Mouse (Mus musculus): ENCODE data around the gene Hist1h4b.
"Not testable (repeated sequence)": the region's sequence is repeated elsewhere in the genome, so short reads cannot be mapped to it uniquely, and the experiment has no call there.

The Hist1h4b gene

DNA sequence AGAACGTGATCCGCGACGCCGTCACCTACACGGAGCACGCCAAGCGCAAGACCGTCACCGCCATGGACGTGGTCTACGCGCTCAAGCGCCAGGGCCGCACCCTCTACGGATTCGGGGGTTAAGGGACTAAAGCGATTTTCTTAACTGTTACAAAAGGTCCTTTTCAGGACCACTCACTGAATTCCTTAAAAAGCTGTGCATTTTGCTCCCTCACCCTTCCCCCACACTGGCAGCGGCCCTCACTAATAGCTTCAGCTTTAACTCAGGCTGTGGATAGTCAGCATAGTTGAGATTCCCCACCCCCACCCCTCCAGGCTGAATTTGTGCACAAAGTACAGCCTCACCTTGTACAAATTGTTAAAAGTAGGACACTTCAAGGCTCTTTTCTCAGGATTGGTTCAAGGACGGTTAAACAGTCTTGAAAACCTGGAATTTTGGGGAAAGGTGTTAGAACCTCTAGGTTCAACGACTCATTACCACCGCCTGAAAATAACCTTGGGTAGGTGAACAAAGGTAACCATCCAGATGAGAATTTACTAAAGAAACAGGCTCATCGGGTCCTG is 479 bp downstream of the Hist1h4b start:
- DNase-seq (ENCODE audit: low read depth), result peak; percentile 91

DNA sequence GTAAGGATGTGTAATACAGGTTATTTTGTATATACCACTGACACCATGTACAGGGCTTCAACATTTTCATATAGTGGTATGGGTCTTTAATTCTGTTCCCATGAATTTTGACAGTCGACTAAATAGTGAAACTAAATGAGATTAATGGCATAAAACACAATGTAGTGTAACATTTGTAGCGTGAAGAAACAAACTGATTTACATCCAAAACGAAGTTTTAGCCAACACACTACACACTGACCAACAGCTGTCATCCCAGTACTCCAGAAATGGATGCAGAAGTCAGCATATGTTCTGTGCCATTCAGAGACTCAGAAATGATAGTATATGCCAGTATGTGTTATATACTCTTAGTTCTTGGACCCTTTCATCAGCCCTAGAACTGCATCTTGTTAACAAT is 1.1 kb downstream of the Hist1h4b start:
- peak; percentile 55 for DNase-seq (ENCODE audit: low read depth)

DNA sequence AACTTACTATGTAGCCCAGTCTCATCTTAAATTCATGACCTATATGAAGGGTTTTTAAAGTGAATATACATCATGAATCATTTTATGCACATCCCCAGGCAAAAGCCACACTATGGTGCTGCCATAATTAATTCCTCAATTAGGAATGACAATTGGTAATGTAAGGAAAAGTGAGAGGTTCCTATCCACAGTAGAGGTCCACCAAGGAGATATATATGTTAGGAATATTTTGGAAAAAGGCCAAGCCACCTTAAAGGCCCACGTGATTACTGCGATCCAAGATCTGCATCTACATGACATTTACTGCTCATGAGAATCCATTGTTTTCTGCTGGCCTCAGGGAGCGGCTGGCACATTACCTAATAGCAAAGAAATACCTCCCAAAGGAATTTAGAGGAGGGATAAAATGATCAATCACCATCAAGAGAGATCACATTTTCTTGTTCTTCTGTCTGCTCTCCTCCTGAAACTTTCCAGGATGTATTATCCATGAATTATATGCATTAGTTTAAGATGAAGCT is 2.5 kb downstream of the Hist1h4b start:
- peak; percentile 19 for DNase-seq (ENCODE audit: low read depth)

DNA sequence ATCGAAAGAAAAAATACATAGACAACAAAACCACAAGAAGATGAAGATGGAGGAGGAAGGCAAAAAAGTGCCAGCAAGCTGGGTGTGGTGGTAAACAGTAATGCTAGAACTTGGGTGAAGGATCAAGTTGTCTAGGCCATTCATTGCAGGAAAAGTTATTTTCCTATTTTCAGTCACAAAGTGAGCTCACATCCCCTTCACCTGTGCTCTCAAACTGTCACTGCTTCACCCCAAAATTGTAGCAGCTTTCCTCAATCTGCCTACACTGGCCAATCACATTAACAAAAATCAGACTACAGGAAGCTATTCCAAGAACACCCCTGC is 3.1 kb downstream of the Hist1h4b start:
- no peak for DNase-seq (ENCODE audit: low read depth)

DNA sequence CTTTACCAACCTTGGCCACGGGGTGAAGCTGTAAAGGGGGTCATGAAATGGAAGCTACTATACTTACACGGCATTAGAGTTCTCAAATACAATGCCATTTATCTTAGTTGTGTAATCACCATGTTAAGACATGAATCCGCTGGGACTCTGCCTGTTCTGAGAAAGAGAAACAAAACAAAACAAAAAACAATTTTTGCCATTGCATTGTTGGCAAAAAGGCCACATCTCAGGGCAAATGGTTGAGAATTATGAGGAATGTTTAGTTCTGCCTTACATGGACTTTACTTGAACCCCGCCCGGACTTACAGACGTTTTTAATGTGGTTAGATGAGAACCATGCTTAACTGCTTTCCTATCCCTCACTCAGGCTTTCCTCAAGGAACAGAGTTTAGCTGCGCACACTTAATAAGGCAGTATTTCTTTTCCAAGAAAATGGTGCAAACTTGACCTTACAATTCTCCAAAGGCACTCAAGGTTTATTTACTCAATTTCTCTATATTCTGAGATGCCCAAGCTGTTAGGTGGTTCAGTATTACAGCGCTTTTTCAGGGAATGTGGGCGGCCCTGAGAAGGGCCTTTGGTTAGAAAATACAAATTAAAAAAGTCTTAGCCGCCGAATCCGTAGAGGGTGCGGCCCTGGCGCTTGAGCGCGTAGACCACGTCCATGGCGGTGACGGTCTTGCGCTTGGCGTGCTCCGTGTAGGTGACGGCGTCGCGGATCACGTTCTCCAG is 3.6 kb downstream of the Hist1h4b start:
- DNase-seq (ENCODE audit: low read depth), result peak; percentile 94

DNA sequence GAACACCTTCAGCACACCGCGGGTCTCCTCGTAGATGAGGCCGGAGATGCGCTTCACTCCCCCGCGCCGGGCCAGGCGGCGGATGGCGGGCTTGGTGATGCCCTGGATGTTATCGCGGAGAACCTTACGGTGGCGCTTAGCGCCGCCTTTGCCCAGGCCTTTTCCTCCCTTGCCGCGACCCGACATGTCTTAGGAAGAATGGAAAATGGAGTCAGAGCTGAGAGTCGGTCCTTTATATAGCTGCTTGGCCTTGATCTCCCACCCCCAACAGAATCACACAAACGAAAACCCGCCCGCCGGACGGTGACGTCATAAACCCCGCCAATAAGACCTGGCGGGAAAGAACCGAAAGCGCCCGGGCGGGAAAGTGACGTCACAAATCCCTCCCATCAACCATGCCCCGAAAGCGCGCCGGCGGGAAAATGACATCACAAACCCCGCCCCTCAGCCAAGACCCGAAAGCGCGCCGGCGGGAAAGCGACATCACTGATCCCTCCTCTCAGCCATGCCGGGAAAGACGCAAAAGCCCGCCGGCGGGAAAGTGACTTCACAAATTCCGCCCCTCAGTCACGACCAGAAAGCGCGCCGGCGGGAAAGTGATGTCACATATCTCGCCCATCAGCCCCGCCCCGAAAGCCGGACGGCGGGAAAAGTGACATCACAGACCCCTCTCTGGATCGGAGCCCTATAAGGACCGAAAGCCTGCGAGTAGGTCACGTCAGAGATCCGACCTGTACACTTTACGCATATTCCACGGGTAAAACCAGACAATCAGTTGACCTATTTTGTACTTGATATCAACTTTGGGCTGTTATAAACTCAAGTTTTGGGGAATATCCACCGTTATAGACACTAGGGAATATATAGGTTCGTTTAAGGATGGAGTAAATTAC is 4.4 kb downstream of the Hist1h4b start, which contains the start of gene Hist1h4a:
TSS of gene Hist1h4a (minus strand) at position 259 of the 893 bp plus-strand sequence.
- peak; percentile 100 for DNase-seq (ENCODE audit: low read depth)

DNA sequence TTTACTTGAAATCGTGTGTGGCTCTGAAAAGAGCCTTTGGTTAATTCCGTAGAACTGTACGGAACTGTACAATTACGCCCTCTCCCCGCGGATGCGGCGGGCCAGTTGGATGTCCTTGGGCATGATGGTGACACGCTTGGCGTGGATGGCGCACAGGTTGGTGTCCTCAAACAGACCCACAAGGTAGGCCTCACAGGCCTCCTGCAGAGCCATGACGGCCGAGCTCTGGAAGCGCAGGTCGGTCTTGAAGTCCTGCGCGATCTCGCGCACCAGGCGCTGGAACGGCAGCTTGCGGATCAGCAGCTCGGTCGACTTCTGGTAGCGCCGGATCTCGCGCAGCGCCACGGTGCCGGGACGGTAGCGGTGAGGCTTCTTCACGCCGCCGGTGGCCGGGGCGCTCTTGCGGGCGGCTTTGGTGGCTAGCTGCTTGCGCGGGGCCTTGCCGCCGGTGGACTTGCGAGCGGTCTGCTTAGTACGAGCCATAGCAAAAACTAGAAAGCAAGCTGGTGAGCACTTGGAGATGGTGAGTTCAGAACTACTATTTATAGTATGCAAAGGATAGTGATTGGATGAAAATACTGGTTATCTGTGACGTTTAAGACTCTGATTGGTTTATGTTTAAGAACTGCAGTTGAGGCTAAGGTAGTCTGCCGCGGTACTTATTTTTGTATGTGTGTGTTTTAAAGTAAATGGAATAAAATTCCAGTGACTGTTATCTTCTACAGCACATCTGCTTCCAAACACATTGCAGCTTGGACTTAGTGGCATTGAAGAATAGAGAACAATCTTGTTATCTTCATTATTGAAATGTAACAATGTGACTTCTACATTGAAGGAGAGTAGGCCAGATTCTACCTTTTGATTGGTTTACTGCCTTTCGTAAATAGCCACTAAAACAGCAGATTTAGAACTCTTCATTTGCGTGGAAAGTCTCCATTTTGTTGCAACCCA is 5.3 kb downstream of the Hist1h4b start, which contains the start of gene Hist1h3a:
TSS of gene Hist1h3a (minus strand) at position 516 of the 951 bp plus-strand sequence.
- DNase-seq (ENCODE audit: low read depth), result peak; percentile 99

DNA sequence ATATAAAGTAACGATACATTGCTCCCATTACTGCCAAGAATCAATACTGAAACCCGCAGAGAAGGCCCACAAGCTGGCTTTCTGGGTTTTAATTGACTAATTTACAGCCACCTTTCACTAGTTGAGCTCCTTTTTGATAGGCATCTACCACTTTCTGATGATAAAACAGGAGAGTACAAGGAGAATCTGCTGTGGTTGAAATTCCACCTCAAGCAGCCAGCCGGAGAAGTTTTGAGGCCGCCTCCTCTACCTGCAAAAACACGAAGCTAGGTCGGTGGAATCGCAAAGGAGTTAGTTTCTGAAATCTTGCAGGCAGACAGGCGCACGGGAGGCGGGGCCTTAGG is 6.4 kb downstream of the Hist1h4b start:
- no peak for DNase-seq (ENCODE audit: low read depth)

DNA sequence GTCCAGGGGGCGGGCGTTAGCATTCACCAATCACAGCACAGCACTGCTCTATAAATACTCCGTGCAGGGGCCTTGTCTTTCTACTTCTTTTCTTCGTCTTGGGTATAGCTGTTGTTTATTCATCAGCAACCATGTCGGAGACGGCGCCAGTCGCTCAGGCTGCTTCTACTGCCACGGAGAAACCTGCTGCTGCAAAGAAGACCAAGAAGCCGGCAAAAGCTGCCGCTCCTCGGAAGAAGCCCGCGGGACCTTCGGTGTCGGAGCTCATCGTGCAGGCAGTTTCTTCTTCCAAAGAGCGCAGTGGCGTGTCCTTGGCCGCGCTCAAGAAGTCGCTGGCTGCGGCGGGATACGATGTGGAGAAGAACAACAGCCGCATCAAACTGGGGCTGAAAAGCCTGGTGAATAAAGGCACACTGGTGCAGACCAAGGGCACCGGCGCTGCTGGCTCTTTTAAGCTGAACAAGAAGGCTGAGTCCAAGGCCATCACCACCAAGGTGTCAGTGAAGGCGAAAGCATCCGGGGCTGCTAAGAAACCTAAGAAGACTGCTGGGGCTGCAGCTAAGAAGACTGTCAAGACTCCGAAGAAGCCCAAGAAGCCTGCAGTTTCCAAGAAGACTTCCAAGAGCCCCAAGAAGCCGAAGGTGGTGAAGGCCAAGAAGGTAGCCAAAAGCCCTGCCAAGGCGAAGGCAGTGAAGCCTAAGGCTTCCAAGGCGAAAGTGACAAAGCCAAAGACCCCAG is 6.9 kb downstream of the Hist1h4b start, which contains the start of gene Hist1h1a:
TSS of gene Hist1h1a (plus strand) at position 81 of the 738 bp plus-strand sequence.
- peak; percentile 99 for DNase-seq (ENCODE audit: low read depth)

DNA sequence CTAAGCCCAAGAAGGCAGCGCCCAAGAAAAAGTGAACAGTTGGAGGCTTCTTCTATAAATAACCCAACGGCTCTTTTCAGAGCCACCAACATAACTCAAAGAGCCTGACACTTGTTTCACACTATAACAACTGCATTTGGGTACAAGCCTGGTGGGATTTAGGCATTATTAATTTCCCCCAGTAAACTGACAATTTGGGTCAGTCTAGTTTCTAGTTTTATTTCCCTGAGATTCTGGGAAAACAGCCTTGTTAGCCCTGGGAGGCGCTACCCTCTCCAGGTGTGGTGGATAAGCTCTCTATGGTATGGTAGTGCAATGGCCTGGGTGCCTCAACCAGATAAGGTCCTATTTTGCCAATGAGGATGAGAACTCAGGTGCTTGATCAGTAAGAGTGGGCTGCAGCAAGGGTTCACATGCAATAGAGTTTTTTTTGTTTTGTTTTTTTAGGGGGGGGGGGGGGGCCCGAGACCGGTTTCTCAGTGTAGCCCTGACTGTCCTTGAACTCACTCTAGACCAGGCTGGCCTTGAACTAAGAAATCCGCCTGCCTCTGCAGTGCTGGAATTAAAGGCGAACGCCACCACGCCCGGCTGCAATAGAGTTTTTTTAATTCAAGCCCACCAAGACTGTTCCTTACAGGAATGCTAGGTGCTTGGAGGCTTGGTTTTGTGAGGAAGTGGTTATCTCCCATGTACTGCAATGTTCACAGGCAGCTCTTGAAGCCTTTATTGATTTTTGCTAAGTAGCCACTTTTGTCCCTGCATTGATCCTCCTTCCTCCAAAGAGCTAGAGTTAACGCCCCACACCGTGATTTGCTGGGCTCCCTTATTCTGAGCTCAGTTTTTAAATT is 7.7 kb downstream of the Hist1h4b start:
- peak; percentile 72 for DNase-seq (ENCODE audit: low read depth)

DNA sequence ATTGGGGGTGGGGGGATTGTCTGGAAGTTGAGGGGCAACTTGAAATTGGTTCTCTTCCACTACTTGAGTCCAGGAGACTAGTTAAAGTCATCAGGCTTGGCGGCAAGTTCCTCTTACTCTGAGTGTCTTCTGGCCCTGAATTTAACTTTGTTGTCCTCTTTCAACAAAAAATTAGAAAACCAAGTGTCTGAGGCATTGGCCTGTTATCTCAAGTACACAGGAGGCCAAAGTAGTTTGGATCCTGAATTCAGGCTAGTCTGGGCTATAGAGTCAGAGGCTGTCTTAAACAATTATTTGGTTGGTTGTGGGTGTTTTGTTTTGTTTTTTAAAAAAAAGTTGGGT is 8.3 kb downstream of the Hist1h4b start:
- DNase-seq (ENCODE audit: low read depth), result peak; percentile 49

DNA sequence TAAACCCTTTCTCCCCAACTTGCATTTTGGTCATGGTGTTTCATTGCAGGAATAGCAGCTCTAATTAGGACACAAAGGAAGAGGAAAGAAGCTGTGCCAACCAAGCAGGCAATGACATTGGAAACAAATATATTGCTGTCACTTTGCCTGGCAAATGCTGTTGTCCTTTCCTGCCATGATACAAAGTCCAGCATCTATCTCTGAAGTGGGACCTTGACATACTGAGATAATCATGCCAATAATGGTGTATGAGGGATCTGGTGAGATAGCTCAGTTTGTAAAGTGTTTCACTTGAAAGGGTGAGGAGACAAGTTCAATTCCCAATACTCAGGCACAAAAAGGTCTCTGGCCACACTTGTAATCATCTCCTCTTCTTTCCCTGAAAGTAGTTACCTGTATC is 10.0 kb downstream of the Hist1h4b start:
- DNase-seq (ENCODE audit: low read depth), result no peak

DNA sequence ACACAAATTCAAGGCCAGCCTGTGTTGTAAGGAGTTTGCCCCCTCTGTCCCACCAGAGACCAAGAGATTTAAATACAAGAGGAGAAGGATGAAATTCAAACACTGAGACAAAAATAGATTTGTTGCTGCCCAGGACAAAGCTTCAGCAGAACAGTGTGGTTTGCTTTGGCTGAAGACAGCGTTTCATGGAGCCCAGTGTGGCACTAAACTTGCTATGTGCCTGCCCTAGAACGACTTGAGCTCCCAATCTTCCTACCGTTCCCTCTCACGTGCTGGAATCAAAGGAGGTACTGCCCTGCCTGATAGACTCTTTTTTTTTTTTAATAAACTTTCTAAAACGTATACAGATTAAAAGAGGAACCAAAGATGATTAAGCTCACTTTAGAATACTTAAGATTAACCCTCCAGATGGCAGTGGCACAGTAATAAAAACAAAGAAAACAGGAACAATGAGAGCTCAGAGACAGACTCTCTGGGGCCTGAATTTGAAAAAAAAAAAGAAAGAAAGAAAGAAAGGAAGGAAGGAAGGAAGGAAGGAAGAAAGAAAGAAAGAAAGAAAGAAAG is 12.1 kb downstream of the Hist1h4b start:
- peak; percentile 41 for DNase-seq (ENCODE audit: low read depth)

DNA sequence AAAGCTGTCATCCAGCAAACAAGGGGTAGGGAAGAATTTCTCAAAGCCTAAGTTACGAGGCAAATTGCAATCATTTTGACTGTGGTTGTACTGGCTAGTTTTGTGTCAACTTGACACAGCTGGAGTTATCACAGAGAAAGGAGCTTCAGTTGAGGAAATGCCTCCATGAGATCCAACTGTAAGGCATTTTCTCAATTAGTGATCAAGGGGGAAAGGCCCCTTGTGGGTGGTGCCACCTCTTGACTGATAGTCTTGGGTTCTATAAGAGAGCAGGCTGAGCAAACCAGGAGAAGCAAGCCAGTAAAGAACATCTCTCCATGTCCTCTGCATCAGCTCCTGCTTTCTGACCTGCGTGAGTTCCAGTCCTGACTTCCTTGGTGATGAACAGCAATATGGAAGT is 12.8 kb downstream of the Hist1h4b start, which contains the start of gene Trim38:
TSS of gene Trim38 (plus strand) at position 301 of the 400 bp plus-strand sequence.
- not testable (repeated sequence) for DNase-seq (ENCODE audit: low read depth)

DNA sequence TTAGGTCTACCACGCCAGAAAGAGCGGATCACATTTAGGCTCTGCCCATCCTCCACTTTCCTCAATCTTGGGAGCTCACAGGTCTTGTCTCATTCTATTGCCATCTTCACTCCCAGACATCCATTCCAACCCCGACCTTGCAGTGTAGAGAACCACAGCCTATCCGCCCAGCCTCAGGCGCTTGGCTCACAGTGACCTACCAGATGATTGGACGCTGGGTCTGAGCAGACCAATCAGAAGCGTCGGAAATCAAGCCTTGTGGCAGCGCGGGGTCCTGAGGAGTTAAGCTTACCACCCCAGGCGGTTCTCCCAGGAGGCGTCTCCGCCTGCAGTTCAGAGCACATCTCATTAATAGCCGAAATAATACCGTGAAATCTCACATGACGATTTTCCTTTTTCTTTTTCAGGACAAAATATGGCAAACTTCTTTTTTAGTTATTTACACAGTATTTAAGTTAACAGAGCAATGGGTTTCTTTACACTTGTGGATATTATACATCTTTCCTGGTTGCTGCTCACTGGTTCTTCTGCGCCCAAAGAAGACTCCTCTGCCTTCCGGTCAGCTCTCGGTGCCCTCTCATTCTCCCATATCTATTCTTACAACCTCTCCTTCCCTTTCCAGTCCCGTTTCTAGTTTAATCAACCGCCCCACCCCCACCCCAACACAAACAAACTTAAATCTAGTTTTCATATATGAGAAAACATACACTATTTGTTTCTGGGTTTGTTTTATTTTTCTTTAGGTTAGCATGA is 15.9 kb downstream of the Hist1h4b start:
- DNase-seq (ENCODE audit: low read depth), result no peak

DNA sequence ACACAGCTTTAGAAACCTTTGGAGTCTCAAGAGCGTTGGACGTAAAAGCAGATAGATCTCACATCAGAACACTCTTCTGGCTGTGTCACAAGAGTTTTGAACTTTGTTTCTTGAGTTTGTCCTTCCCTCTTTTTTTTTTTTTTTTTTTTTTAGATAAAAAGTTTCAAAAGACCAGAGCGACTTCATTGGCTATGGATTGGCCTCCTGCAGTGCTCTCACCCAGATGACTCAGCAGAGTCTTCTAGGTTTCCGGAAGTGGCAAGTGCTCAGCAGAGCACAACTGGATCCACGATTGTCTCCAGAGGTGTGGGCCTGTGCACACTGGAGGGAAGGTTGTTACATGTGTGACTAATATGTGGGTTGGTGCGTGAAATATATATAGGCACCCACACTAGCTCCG is 21.5 kb downstream of the Hist1h4b start:
- peak; percentile 74 for DNase-seq (ENCODE audit: low read depth)

DNA sequence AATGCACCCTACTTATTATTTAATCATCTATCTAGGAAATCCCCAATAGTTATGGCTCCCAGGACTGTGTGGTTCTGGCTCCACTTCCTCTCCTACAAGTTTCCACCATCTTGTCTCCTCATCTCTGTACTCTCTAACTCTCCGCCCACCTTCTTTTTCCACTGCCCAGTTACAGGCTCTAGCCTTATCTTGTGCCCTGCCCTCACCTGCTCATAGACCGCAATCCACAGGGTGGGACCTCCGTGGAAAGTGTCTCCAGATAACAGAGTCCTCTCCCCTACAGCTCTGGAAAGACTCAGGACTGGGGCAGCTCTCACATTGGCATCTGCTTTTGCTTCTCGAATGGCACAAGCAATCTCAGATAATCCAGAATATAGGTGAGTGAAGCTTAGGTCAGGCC is 22.2 kb downstream of the Hist1h4b start:
- DNase-seq (ENCODE audit: low read depth), result no peak

DNA sequence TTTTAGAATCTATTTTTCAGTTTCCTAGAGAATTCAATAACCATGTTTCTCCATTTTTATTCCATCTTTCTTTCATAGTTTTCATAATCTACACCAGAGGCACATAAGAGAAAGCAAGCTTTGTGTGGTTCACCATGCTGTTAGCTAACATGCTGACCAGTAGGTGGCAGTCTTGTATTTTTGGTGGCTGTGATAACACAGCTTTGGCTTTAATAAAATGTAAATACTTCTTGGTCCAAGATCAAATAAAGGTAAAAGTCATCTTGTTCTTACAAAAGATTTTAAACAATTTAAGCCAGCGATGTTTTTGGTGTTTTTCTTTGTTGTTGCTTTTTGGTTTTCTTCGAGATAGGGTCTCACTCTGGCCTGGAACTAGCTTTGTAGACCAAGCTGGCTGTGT is 35.7 kb downstream of the Hist1h4b start:
- peak; percentile 85 for DNase-seq (ENCODE audit: low read depth)

DNA sequence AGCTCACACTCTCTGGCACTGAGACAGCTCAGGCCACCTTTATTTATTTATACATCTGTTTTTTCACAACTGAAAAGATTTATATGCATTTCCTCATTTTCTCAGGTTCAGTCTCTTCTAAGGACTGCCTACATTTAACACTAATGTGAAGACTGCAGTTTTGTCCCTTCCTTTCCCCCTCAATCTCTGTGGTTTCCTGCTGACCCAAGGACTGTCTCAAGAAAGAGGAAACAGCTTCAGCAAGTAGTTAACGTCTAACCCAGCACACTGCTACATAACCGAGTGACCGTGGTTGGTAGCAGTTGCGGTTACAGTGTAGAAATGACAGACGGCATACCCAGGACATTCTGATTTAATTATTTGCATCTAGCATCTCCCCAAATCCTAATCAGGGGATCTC is 42.6 kb downstream of the Hist1h4b start:
- peak; percentile 97 for DNase-seq (ENCODE audit: low read depth)

Data from 416B (cell line).